Mouse (Mus musculus): ENCODE data around the gene Mboat7. TPM values are rescaled to one million over a fixed set of nuclear protein-coding genes. Genes with fewer than 3 reads are reported as not detected.

The Mboat7 gene
- total and polyA plus RNA-seq, 3 experiments = 18.4 to 41.2 (median 21.7) TPM

GRCm38 (mm10) chr7:3646188-3646587, 47.1 kb downstream of the Mboat7 start:
- Histone ChIP-seq H3K9me3 (replicated peaks; ENCODE audit: low read length) (no peaks in the 10 kb centered on the region), H3K9ac (ENCODE audit: insufficient read depth, low read depth) (peak overlapping the region; percentile 98), H3K4me2 (ENCODE audit: insufficient read depth, low read depth, poor library complexity, severe bottlenecking) (peak overlapping the region; percentile 96), H3K4me1 (ENCODE audit: control insufficient read depth in 1 of 2, insufficient read depth in 2 of 2) (peaks cover 13 to 43% of the 10 kb centered on the region in 2 experiments), H3K79me2 (replicated peaks; ENCODE audit: control insufficient read depth, extremely low read depth, insufficient read depth, poor library complexity, severe bottlenecking) (peaks cover 51% of the 10 kb centered on the region), H3K36me3 (replicated peaks in 1 of 2; ENCODE audit: control insufficient read depth in 1 of 2, insufficient read depth in 1 of 2, low read length in 1 of 2) (peaks cover 17 to 58% of the 10 kb centered on the region in 2 experiments), H3K27ac (ENCODE audit: insufficient read depth, low read depth) (0 out of 2 replicates have a peak overlapping the region, but pooled peaks have one; percentile 78), H3K27me3 (replicated peaks) (no peaks in the 10 kb centered on the region), H3K4me3 (replicated peaks in 1 of 3; ENCODE audit: low read depth in 2 of 3, low read length in 2 of 3, poor library complexity in 1 of 3) (peak overlapping the region; percentile 89 to 94 (median 93))
- in situ Hi-C loops (cut with MboI; ENCODE audit: low pct_ligation_motif_present, low pct_unique_long_range_greater_than_20kb, low sequenced_read_pairs) (no loop called here), dilution Hi-C loops (cut with MboI; ENCODE audit: extremely low pct_ligation_motif_present, extremely low pct_unique_long_range_greater_than_20kb, low sequenced_read_pairs) (no loop called here)
- DNase-seq (ENCODE audit: extremely low read depth) = no peak
- TF ChIP-seq MXI1 (IDR thresholded peaks at IDR 0.05; ENCODE audit: low read depth, low read length) (peak; percentile 39; the same call in 1 of the 2 replicates), SIN3A (IDR thresholded peaks at IDR 0.05; ENCODE audit: low read length) (0 out of 2 replicates have a peak, but pooled peaks have one; percentile 25), ZMIZ1 (IDR thresholded peaks at IDR 0.05; ENCODE audit: low read depth, low read length) (no peak)

- peaks cover 17 to 58% of the 10 kb centered on the region in 2 experiments for H3K36me3 ChIP-seq (replicated peaks in 1 of 2; ENCODE audit: control insufficient read depth in 1 of 2, insufficient read depth in 1 of 2, low read length in 1 of 2)
Observed at GRCm38 (mm10) chr7:3645488-3646025, 47.8 kb downstream of the Mboat7 start.

GRCm38 (mm10) chr7:3644672-3645487, 48.4 kb downstream of the Mboat7 start, which contains the start of gene Cnot3:
TSS of gene Cnot3 (plus strand) at chr7:3645268.
- Histone ChIP-seq H3K79me2 (replicated peaks; ENCODE audit: control insufficient read depth, extremely low read depth, insufficient read depth, poor library complexity, severe bottlenecking) (peaks cover 45% of the 10 kb centered on the region), H3K4me2 (ENCODE audit: insufficient read depth, low read depth, poor library complexity, severe bottlenecking) (peak within 1 kb of the TSS; percentile 96), H3K27me3 (replicated peaks) (no peaks in the 10 kb centered on the region), H3K9me3 (replicated peaks; ENCODE audit: low read length) (no peaks in the 10 kb centered on the region), H3K4me3 (replicated peaks in 1 of 3; ENCODE audit: low read depth in 2 of 3, low read length in 2 of 3, poor library complexity in 1 of 3) (peak within 1 kb of the TSS; percentile 89 to 94 (median 93)), H3K9ac (ENCODE audit: insufficient read depth, low read depth) (peak within 1 kb of the TSS; percentile 98), H3K36me3 (replicated peaks in 1 of 2; ENCODE audit: control insufficient read depth in 1 of 2, insufficient read depth in 1 of 2, low read length in 1 of 2) (peaks cover 19 to 58% of the 10 kb centered on the region in 2 experiments), H3K27ac (ENCODE audit: insufficient read depth, low read depth) (peak within 1 kb of the TSS; percentile 78), H3K4me1 (ENCODE audit: control insufficient read depth in 1 of 2, insufficient read depth in 2 of 2) (peaks cover 13 to 43% of the 10 kb centered on the region in 2 experiments)
- in situ Hi-C loops (cut with MboI; ENCODE audit: low pct_ligation_motif_present, low pct_unique_long_range_greater_than_20kb, low sequenced_read_pairs) (no loop called here), dilution Hi-C loops (cut with MboI; ENCODE audit: extremely low pct_ligation_motif_present, extremely low pct_unique_long_range_greater_than_20kb, low sequenced_read_pairs) (no loop called here)
- peak; percentile 99 for DNase-seq (ENCODE audit: extremely low read depth)
- TF ChIP-seq ETS1 (conservative IDR thresholded peaks at IDR 0.05; ENCODE audit: low read depth, low read length) (no peak), ZMIZ1 (IDR thresholded peaks at IDR 0.05; ENCODE audit: low read depth, low read length) (peak; percentile 24), RCOR1 (conservative IDR thresholded peaks at IDR 0.05; ENCODE audit: low read depth, low read length) (no peak), SIN3A (IDR thresholded peaks at IDR 0.05; ENCODE audit: low read length) (peak; percentile 56; the same call in 1 of the 2 replicates), NELFE (IDR thresholded peaks at IDR 0.05; ENCODE audit: low read depth, low read length) (peak; percentile 76), NRF1 (IDR thresholded peaks at IDR 0.05; ENCODE audit: low read depth, low read length) (peak; percentile 56; the same call in 1 of the 2 replicates), TCF12 (IDR thresholded peaks at IDR 0.05; ENCODE audit: low read depth, low read length) (no peak; the same call in none of the 2 replicates), MYC (IDR thresholded peaks at IDR 0.05; ENCODE audit: low read depth, low read length) (0 out of 2 replicates have a peak, but pooled peaks have one; percentile 4), USF1 (IDR thresholded peaks at IDR 0.05; ENCODE audit: low read depth, low read length) (no peak), MEF2A (IDR thresholded peaks at IDR 0.05; ENCODE audit: borderline replicate concordance, low read depth, low read length) (peak; percentile 35; the same call in 1 of the 2 replicates), GABPA (IDR thresholded peaks at IDR 0.05; ENCODE audit: insufficient replicate concordance, low read depth, low read length) (no peak), KAT2A (IDR thresholded peaks at IDR 0.05; ENCODE audit: insufficient replicate concordance, low read length) (no peak), USF2 (conservative IDR thresholded peaks at IDR 0.05; ENCODE audit: low read depth, low read length) (no peak), HCFC1 (IDR thresholded peaks at IDR 0.05; ENCODE audit: low read depth, low read length) (peak; percentile 71), MAX (IDR thresholded peaks at IDR 0.05; ENCODE audit: low read length) (0 out of 2 replicates have a peak, but pooled peaks have one; percentile 18)

More at GRCm38 (mm10) chr7:3645488-3646025, 47.8 kb downstream of the Mboat7 start:
- H3K79me2 ChIP-seq (replicated peaks; ENCODE audit: control insufficient read depth, extremely low read depth, insufficient read depth, poor library complexity, severe bottlenecking) = peaks cover 49% of the 10 kb centered on the region
- H3K4me1 ChIP-seq (ENCODE audit: control insufficient read depth in 1 of 2, insufficient read depth in 2 of 2) = peaks cover 13 to 43% of the 10 kb centered on the region in 2 experiments
- DNase-seq (ENCODE audit: extremely low read depth) = no peak
- dilution Hi-C loops (cut with MboI; ENCODE audit: extremely low pct_ligation_motif_present, extremely low pct_unique_long_range_greater_than_20kb, low sequenced_read_pairs) = no loop called here
- peak overlapping the region; percentile 89 to 94 (median 93) for H3K4me3 ChIP-seq (replicated peaks in 1 of 3; ENCODE audit: low read depth in 2 of 3, low read length in 2 of 3, poor library complexity in 1 of 3)
- TF ChIP-seq JUN (IDR thresholded peaks at IDR 0.05; ENCODE audit: insufficient read depth, low read depth, low read length) (no peak), EP300 (IDR thresholded peaks at IDR 0.05; ENCODE audit: low read length) (no peak), MAX (IDR thresholded peaks at IDR 0.05; ENCODE audit: low read length) (no peak), MAFK (IDR thresholded peaks at IDR 0.05; ENCODE audit: insufficient replicate concordance, low read length) (no peak), POLR2A (IDR thresholded peaks at IDR 0.05; ENCODE audit: low read depth, low read length) (peak; percentile 65; the same call in 1 of the 2 replicates), TCF12 (IDR thresholded peaks at IDR 0.05; ENCODE audit: low read depth, low read length) (no peak; the same call in 1 of the 2 replicates), ZNF384 (IDR thresholded peaks at IDR 0.05; ENCODE audit: low read depth, low read length) (peak; percentile 94), KAT2A (IDR thresholded peaks at IDR 0.05; ENCODE audit: insufficient replicate concordance, low read length) (no peak), ZKSCAN1 (IDR thresholded peaks at IDR 0.05; ENCODE audit: borderline replicate concordance, low read depth, low read length) (no peak), ZMIZ1 (IDR thresholded peaks at IDR 0.05; ENCODE audit: low read depth, low read length) (no peak), JUND (conservative IDR thresholded peaks at IDR 0.05; ENCODE audit: low read depth, low read length) (no peak), MXI1 (IDR thresholded peaks at IDR 0.05; ENCODE audit: low read depth, low read length) (no peak)
- no peaks in the 10 kb centered on the region for H3K9me3 ChIP-seq (replicated peaks; ENCODE audit: low read length)
- peak overlapping the region; percentile 96 for H3K4me2 ChIP-seq (ENCODE audit: insufficient read depth, low read depth, poor library complexity, severe bottlenecking)
- peak overlapping the region; percentile 98 for H3K9ac ChIP-seq (ENCODE audit: insufficient read depth, low read depth)
- H3K27ac ChIP-seq (ENCODE audit: insufficient read depth, low read depth) = peak overlapping the region; percentile 78
- in situ Hi-C loops (cut with MboI; ENCODE audit: low pct_ligation_motif_present, low pct_unique_long_range_greater_than_20kb, low sequenced_read_pairs) = no loop called here
- H3K27me3 ChIP-seq (replicated peaks) = no peaks in the 10 kb centered on the region
